Mouse (Mus musculus) lung, adult 2 months (tissue): ENCODE results near the gene Sh3bgrl.

Experiments
- CTCF ChIP-seq: fragments of 200-500 bp; IDR thresholded peaks from 2 replicates; pipeline ENCODE4 v1.5.1; 2011; ENCODE audit warnings: mild to moderate bottlenecking, low read length, control low read depth; ENCODE audit not compliant: insufficient read depth
- POLR2A ChIP-seq: fragments of 200-500 bp; IDR thresholded peaks from 2 replicates; pipeline ENCODE4 v1.6.1; 2011; ENCODE audit warnings: low read depth, mild to moderate bottlenecking, control low read depth, low read length, borderline replicate concordance; ENCODE audit errors: extremely low read depth

GRCm38 (mm10) chrX:109122670-109123069 is 27.5 kb downstream of the Sh3bgrl start:
- TF ChIP-seq CTCF (no peak), POLR2A (no peak)
